Comparison of ENCODE assay signal across 10 mouse cellular contexts in the genomic region with DNA sequence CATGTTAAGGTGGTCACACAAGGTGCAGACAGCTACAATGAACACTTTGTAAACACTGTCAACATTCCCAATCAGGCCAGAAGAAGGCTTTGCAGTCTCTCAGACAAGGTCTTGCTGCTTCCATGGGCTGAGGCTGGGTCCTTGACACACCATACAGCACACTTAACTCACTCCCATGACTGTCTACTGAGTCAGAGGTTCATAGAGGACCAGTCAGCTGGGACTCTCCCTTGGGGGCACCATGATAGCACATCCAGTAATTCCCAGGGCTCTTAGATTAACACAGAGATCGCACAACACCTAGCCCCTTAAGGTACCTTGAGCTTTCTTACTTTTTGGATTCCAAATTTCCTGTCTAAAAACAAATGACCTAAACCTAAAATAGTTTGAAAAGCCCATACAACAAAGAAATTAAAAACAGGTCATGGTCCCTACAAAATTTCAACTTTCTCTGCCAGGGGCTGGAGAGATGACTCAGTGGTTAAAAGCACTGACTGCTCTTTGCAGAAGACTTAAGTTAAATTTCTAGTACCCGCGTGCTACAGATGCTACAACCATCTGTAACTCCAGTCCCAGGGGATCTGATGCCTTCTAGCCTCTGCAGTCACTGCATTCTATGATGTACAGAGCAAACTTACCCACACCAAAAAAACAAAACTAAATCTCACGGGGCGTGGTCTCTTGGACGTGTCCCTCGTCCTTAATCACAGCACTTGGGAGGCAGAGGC.
"Had no signal": no experiment of that assay in that cellular context is flagged by ENCODE, and none has a peak within 500 bp of the region (broad histone marks: within the 10 kb centered on the region; RNA-seq: fewer than 3 reads in every experiment).

No protein-coding gene starts in this region.

- DNase-seq: kidney, adult 8-10 months; kidney, postnatal 36 days; layer of hippocampus, adult 9-11 months; layer of hippocampus, postnatal 36 days; lung, embryonic 14.5 days; lung, postnatal 10 days; lung, postnatal 4 days; right cerebral cortex, adult 18-20 months; right cerebral cortex, postnatal 25 days; thymus, adult 2 months had no signal
